Mouse (Mus musculus): ENCODE results near the gene Swi5.

DNA sequence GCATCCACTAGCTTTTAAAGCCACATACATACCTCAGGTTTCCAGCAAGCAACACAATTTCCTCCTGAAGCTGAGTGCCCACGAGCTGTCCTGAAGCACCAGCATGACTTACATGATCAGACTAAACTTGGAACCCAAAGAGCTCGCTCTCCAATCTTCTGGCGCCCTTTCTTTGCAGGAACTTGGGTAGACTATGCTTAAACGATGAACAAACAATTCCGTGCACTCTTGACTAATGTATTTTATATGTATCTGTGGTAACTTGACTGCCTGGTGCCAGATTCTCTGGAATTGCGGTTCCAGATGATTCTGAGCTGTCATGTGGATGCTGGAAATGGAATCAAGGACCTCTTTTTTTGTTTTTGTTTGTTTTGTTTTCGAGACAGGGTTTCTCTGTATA is 52.4 kb downstream of the Swi5 start:
- TF ChIP-seq POLR2A (IDR thresholded peaks at IDR 0.05; ENCODE audit: low read depth, low read length), result no peak
- TF ChIP-seq CTCF (IDR thresholded peaks at IDR 0.05; ENCODE audit: extremely low read depth, insufficient read length, insufficient replicate concordance, low read depth, low read length), result no peak

Measured in small intestine, adult 2 months (tissue).